Mouse (Mus musculus) liver, postnatal 0 days (tissue): ENCODE measurements around the gene Speg.

Experiments
- CTCF ChIP-seq: sonication (generic); IDR thresholded peaks from 2 replicates; pipeline ENCODE4 v1.5.1; 2016; ENCODE audit warnings: antibody characterized with exemption, low read depth
- EP300 ChIP-seq: IDR thresholded peaks from 2 replicates; pipeline ENCODE4 v1.6.1; 2016; ENCODE audit warnings: antibody characterized with exemption, low read depth, mild to moderate bottlenecking

GRCm38 (mm10) chr1:75369360-75369983 lies 5.6 kb upstream of the Speg start:
- TF ChIP-seq CTCF (no peak), EP300 (no peak)
